Mouse (Mus musculus): Measurements from ENCODE around the gene Kdm1b. TPM values are rescaled to one million over a fixed set of nuclear protein-coding genes. Genes with fewer than 3 reads are reported as not detected.

The Kdm1b gene
- polyA plus RNA-seq (2015; fragmentation: Nextera tagmentation; extraction: Ambion mirVana), result 18.1 and 19.2 TPM in 2 replicates

- Histone ChIP-seq H3K4me2 (peak within 1 kb of the TSS; percentile 74), H3K4me3 (peak within 1 kb of the TSS; percentile 95), H3K27ac (replicated peaks) (peak within 1 kb of the TSS; percentile 84), H3K27me3 (no peaks in the 10 kb centered on the region), H3K36me3 (no peaks in the 10 kb centered on the region), H3K4me1 (replicated peaks) (peaks cover 18% of the 10 kb centered on the region), H3K9ac (peak within 1 kb of the TSS; percentile 81), H3K9me3 (no peaks in the 10 kb centered on the region)
- ATAC-seq (ENCODE audit: low FRiP score, low read depth), result peak; percentile 97
- under 1% methylated on average over 47 of the region's 48 CpGs for WGBS
Observed at GRCm38 (mm10) chr13:47043030-47043680, at the start of gene Kdm1b. Gene Kdm1b, plus strand, starts transcription at chr13:47043499.

GRCm38 (mm10) chr13:46997355-46997754 is 45.9 kb upstream of the Kdm1b start:
- no peak overlapping the region for H3K4me3 ChIP-seq
- no peak for ATAC-seq (ENCODE audit: low FRiP score, low read depth)
- no peaks in the 10 kb centered on the region for H3K36me3 ChIP-seq
- H3K27ac ChIP-seq (replicated peaks), result no peak overlapping the region
- H3K27me3 ChIP-seq, result no peaks in the 10 kb centered on the region
- H3K9ac ChIP-seq, result no peak overlapping the region
- H3K9me3 ChIP-seq, result no peaks in the 10 kb centered on the region
- H3K4me1 ChIP-seq (replicated peaks), result no peaks in the 10 kb centered on the region
- no peak overlapping the region for H3K4me2 ChIP-seq
- WGBS, result 71% methylated on average over 4 of the region's 4 CpGs

GRCm38 (mm10) chr13:46999498-46999897 is 43.8 kb upstream of the Kdm1b start:
- H3K9ac ChIP-seq, result no peak overlapping the region
- H3K4me2 ChIP-seq, result no peak overlapping the region
- no peaks in the 10 kb centered on the region for H3K27me3 ChIP-seq
- no peaks in the 10 kb centered on the region for H3K4me1 ChIP-seq (replicated peaks)
- no peaks in the 10 kb centered on the region for H3K9me3 ChIP-seq
- ATAC-seq (ENCODE audit: low FRiP score, low read depth), result no peak
- H3K4me3 ChIP-seq, result no peak overlapping the region
- WGBS, result 63% methylated on average over 5 of the region's 5 CpGs
- H3K36me3 ChIP-seq, result no peaks in the 10 kb centered on the region
- H3K27ac ChIP-seq (replicated peaks), result no peak overlapping the region

GRCm38 (mm10) chr13:47001590-47001989 is 41.7 kb upstream of the Kdm1b start:
- no peak overlapping the region for H3K9ac ChIP-seq
- WGBS, result 89% methylated on average over 4 of the region's 4 CpGs
- no peak overlapping the region for H3K4me3 ChIP-seq
- H3K9me3 ChIP-seq, result no peaks in the 10 kb centered on the region
- H3K27ac ChIP-seq (replicated peaks), result no peak overlapping the region
- H3K4me2 ChIP-seq, result no peak overlapping the region
- H3K27me3 ChIP-seq, result no peaks in the 10 kb centered on the region
- no peak for ATAC-seq (ENCODE audit: low FRiP score, low read depth)
- H3K4me1 ChIP-seq (replicated peaks), result no peaks in the 10 kb centered on the region
- H3K36me3 ChIP-seq, result no peaks in the 10 kb centered on the region

- 64% methylated on average over 10 of the region's 10 CpGs for WGBS
- H3K27ac ChIP-seq (replicated peaks), result no peak overlapping the region
- peak overlapping the region; percentile 58 for H3K4me3 ChIP-seq
- ATAC-seq (ENCODE audit: low FRiP score, low read depth), result no peak
- H3K27me3 ChIP-seq, result no peaks in the 10 kb centered on the region
- peaks cover 9% of the 10 kb centered on the region for H3K4me1 ChIP-seq (replicated peaks)
- H3K9me3 ChIP-seq, result peaks cover 8% of the 10 kb centered on the region; the same call in 1 of the 2 replicates
- no peak overlapping the region for H3K9ac ChIP-seq
- no peaks in the 10 kb centered on the region for H3K36me3 ChIP-seq
- H3K4me2 ChIP-seq, result peak overlapping the region; percentile 95
Observed at GRCm38 (mm10) chr13:47013740-47014139, 29.6 kb upstream of the Kdm1b start.

- ATAC-seq (ENCODE audit: low FRiP score, low read depth), result peak; percentile 93
Observed at GRCm38 (mm10) chr13:47014334-47015194, 28.7 kb upstream of the Kdm1b start, which contains the start of gene Nhlrc1. Gene Nhlrc1, minus strand, starts transcription at chr13:47014850.

GRCm38 (mm10) chr13:47015195-47015501 is 28.2 kb upstream of the Kdm1b start:
- Histone ChIP-seq H3K27me3 (no peaks in the 10 kb centered on the region), H3K4me1 (replicated peaks) (peaks cover 9% of the 10 kb centered on the region), H3K4me2 (peak overlapping the region; percentile 95), H3K9me3 (peaks cover 1% of the 10 kb centered on the region; the same call in 1 of the 2 replicates), H3K36me3 (no peaks in the 10 kb centered on the region), H3K27ac (replicated peaks) (no peak overlapping the region), H3K9ac (no peak overlapping the region), H3K4me3 (peak overlapping the region; percentile 58; the same call in 1 of the 2 replicates)
- ATAC-seq (ENCODE audit: low FRiP score, low read depth), result no peak
- WGBS, result 77% methylated on average over 5 of the region's 5 CpGs

More at GRCm38 (mm10) chr13:47014334-47015194, 28.7 kb upstream of the Kdm1b start, which contains the start of gene Nhlrc1:
- Histone ChIP-seq H3K27me3 (no peaks in the 10 kb centered on the region), H3K4me2 (peak within 1 kb of the TSS; percentile 95), H3K4me3 (peak within 1 kb of the TSS; percentile 58), H3K9me3 (peaks cover 7% of the 10 kb centered on the region; the same call in 1 of the 2 replicates), H3K27ac (replicated peaks) (no peak within 1 kb of the TSS), H3K4me1 (replicated peaks) (peaks cover 9% of the 10 kb centered on the region), H3K36me3 (no peaks in the 10 kb centered on the region), H3K9ac (peak within 1 kb of the TSS; percentile 56)
- 3% methylated on average over 58 of the region's 73 CpGs for WGBS

GRCm38 (mm10) chr13:47017259-47017658 is 26.0 kb upstream of the Kdm1b start:
- 41% methylated on average over 5 of the region's 5 CpGs for WGBS
- H3K27me3 ChIP-seq, result no peaks in the 10 kb centered on the region
- H3K4me2 ChIP-seq, result no peak overlapping the region
- H3K4me3 ChIP-seq, result no peak overlapping the region
- no peaks in the 10 kb centered on the region for H3K9me3 ChIP-seq
- no peak overlapping the region for H3K27ac ChIP-seq (replicated peaks)
- peak; percentile 76; the same call in 1 of the 2 replicates for ATAC-seq (ENCODE audit: low FRiP score, low read depth)
- no peak overlapping the region for H3K9ac ChIP-seq
- H3K36me3 ChIP-seq, result no peaks in the 10 kb centered on the region
- peaks cover 9% of the 10 kb centered on the region for H3K4me1 ChIP-seq (replicated peaks)

GRCm38 (mm10) chr13:47019774-47020173 is 23.5 kb upstream of the Kdm1b start:
- H3K27me3 ChIP-seq, result no peaks in the 10 kb centered on the region
- no peak for ATAC-seq (ENCODE audit: low FRiP score, low read depth)
- no peak overlapping the region for H3K27ac ChIP-seq (replicated peaks)
- no peaks in the 10 kb centered on the region; the same call in 1 of the 2 replicates for H3K4me1 ChIP-seq (replicated peaks)
- no peak overlapping the region for H3K9ac ChIP-seq
- H3K36me3 ChIP-seq, result no peaks in the 10 kb centered on the region
- WGBS, result 85% methylated on average over 7 of the region's 7 CpGs
- no peak overlapping the region for H3K4me2 ChIP-seq
- H3K9me3 ChIP-seq, result no peaks in the 10 kb centered on the region
- no peak overlapping the region for H3K4me3 ChIP-seq

- ATAC-seq (ENCODE audit: low FRiP score, low read depth), result no peak
- Histone ChIP-seq H3K4me1 (replicated peaks) (no peaks in the 10 kb centered on the region), H3K27me3 (no peaks in the 10 kb centered on the region), H3K4me3 (no peak overlapping the region), H3K9ac (no peak overlapping the region), H3K36me3 (no peaks in the 10 kb centered on the region), H3K27ac (replicated peaks) (no peak overlapping the region), H3K9me3 (no peaks in the 10 kb centered on the region), H3K4me2 (no peak overlapping the region)
- 80% methylated on average over 7 of the region's 7 CpGs for WGBS
Observed at GRCm38 (mm10) chr13:47020798-47021197, 22.5 kb upstream of the Kdm1b start.

GRCm38 (mm10) chr13:47030376-47031107 is 12.8 kb upstream of the Kdm1b start:
- 91% methylated on average over 17 of the region's 17 CpGs for WGBS
- H3K27me3 ChIP-seq, result no peaks in the 10 kb centered on the region

More at GRCm38 (mm10) chr13:47030376-47031107, 12.8 kb upstream of the Kdm1b start:
- H3K9me3 ChIP-seq, result no peaks in the 10 kb centered on the region
- no peak overlapping the region for H3K9ac ChIP-seq
- no peak overlapping the region for H3K27ac ChIP-seq (replicated peaks)
- no peak overlapping the region for H3K4me3 ChIP-seq
- H3K4me1 ChIP-seq (replicated peaks), result no peaks in the 10 kb centered on the region
- no peak for ATAC-seq (ENCODE audit: low FRiP score, low read depth)
- H3K36me3 ChIP-seq, result peaks cover 4% of the 10 kb centered on the region; the same call in 1 of the 2 replicates
- H3K4me2 ChIP-seq, result no peak overlapping the region
